Mouse (Mus musculus) left cerebral cortex, postnatal 4 days (tissue): ENCODE data around the gene Saa1. TPM values are rescaled to one million over a fixed set of nuclear protein-coding genes. Genes with fewer than 3 reads are reported as not detected.
A peak's percentile ranks its signal among the peaks of the same experiment; 100 is the strongest.
"Not testable (repeated sequence)": the region's sequence is repeated elsewhere in the genome, so short reads cannot be mapped to it uniquely, and the experiment has no call there.

Experiments
- DNase-seq: peaks from one replicate; pipeline ENCODE4 v3.0.0-alpha.2; 2022
- intact Hi-C: fragments of 180-260 bp; cut with DNase I; formaldehyde crosslinking; loops from one replicate; pipeline ENCODE4 v1.15.1; 2025
- total RNA-seq, 2 experiments: library from RNA; stranded (reverse); gene quantifications; 2 replicates each; pipeline ENCODE4 v1.2.3; 2021

Gene Saa1
- not detected for total RNA-seq

GRCm38 (mm10) chr7:46742880-46743279, at the start of gene Saa1:
TSS of gene Saa1 (minus strand) at chr7:46742980.
- DNase-seq, intact Hi-C loops: not testable (repeated sequence)

- intact Hi-C loops = no loop called here
- DNase-seq = no peak
Observed at GRCm38 (mm10) chr7:46789177-46789849, 46.5 kb upstream of the Saa1 start.

- DNase-seq = peak; percentile 41
- intact Hi-C loops = loop anchor here (5.0 kb wide), 1 partner anchor 53 kb away; the partner anchor contains the start of gene Saa3
Observed at GRCm38 (mm10) chr7:46770706-46771105, 27.9 kb upstream of the Saa1 start.

GRCm38 (mm10) chr7:46768451-46768850, 25.7 kb upstream of the Saa1 start:
- intact Hi-C loops = loop anchor here (10.0 kb wide), 1 partner anchor 124 kb away; no protein-coding TSS in a partner anchor

GRCm38 (mm10) chr7:46767371-46767770, 24.6 kb upstream of the Saa1 start:
- intact Hi-C loops = loop anchor here (10.0 kb wide), 1 partner anchor 123 kb away; no protein-coding TSS in a partner anchor
- DNase-seq = no peak

More at GRCm38 (mm10) chr7:46768451-46768850, 25.7 kb upstream of the Saa1 start:
- no peak for DNase-seq

- DNase-seq = no peak
- intact Hi-C loops = loop anchor here (10.0 kb wide), 1 partner anchor 120 kb away; no protein-coding TSS in a partner anchor
Observed at GRCm38 (mm10) chr7:46764672-46765071, 21.9 kb upstream of the Saa1 start.

GRCm38 (mm10) chr7:46762601-46763000, 19.8 kb upstream of the Saa1 start:
- intact Hi-C loops = loop anchor here (10.0 kb wide), 1 partner anchor 118 kb away; no protein-coding TSS in a partner anchor
- no peak for DNase-seq

GRCm38 (mm10) chr7:46761049-46761795, 18.4 kb upstream of the Saa1 start:
- no peak for DNase-seq
- intact Hi-C loops = loop anchor here (10.0 kb wide), 1 partner anchor 116 kb away; no protein-coding TSS in a partner anchor

- intact Hi-C loops = no loop called here
- DNase-seq = no peak
Observed at GRCm38 (mm10) chr7:46751490-46751889, 8.7 kb upstream of the Saa1 start, which contains the start of gene Saa2. TSS of gene Saa2 (plus strand) at chr7:46751790.

GRCm38 (mm10) chr7:46748459-46748858, 5.7 kb upstream of the Saa1 start:
- DNase-seq = no peak
- intact Hi-C loops = no loop called here

- no peak for DNase-seq
- intact Hi-C loops = no loop called here
Observed at GRCm38 (mm10) chr7:46746381-46746780, 3.6 kb upstream of the Saa1 start.

- no peak for DNase-seq
- intact Hi-C loops = no loop called here
Observed at GRCm38 (mm10) chr7:46745816-46746215, 3.0 kb upstream of the Saa1 start.

- DNase-seq, intact Hi-C loops: not testable (repeated sequence)
Observed at GRCm38 (mm10) chr7:46740041-46740440, 2.7 kb downstream of the Saa1 start.

GRCm38 (mm10) chr7:46738561-46739460, 4.0 kb downstream of the Saa1 start:
- intact Hi-C loops = no loop called here

GRCm38 (mm10) chr7:46734983-46735382, 7.8 kb downstream of the Saa1 start:
- DNase-seq = no peak
- intact Hi-C loops = no loop called here

More at GRCm38 (mm10) chr7:46738561-46739460, 4.0 kb downstream of the Saa1 start:
- no peak for DNase-seq

- intact Hi-C loops = no loop called here
- DNase-seq = no peak
Observed at GRCm38 (mm10) chr7:46732458-46732857, 10.3 kb downstream of the Saa1 start, which contains the start of gene Saa4. TSS of gene Saa4 (minus strand) at chr7:46732603.

GRCm38 (mm10) chr7:46727584-46727983, 15.2 kb downstream of the Saa1 start:
- no peak for DNase-seq
- intact Hi-C loops = no loop called here

GRCm38 (mm10) chr7:46724396-46724795, 18.4 kb downstream of the Saa1 start:
- DNase-seq = no peak
- intact Hi-C loops = no loop called here

GRCm38 (mm10) chr7:46723849-46724248, 18.9 kb downstream of the Saa1 start:
- intact Hi-C loops = no loop called here

GRCm38 (mm10) chr7:46723354-46723753, 19.4 kb downstream of the Saa1 start:
- no peak for DNase-seq
- intact Hi-C loops = no loop called here

More at GRCm38 (mm10) chr7:46723849-46724248, 18.9 kb downstream of the Saa1 start:
- DNase-seq = no peak
